Mouse (Mus musculus): ENCODE data around the gene Atf7. TPM values are rescaled to one million over a fixed set of nuclear protein-coding genes. Genes with fewer than 3 reads are reported as not detected.

The Atf7 gene
- total and polyA plus RNA-seq, 3 experiments = 49.9 to 77.6 (median 49.9) TPM

- intact Hi-C loops (cut with DNase I) = loop anchor here (5.0 kb wide), 2 partner anchors 76 to 121 kb away; no protein-coding TSS in a partner anchor
- H3K27ac ChIP-seq = peak overlapping the region; percentile 54
Measured at GRCm38 (mm10) chr15:102546246-102546645, 79.0 kb downstream of the Atf7 start.

GRCm38 (mm10) chr15:102544801-102545200 is 80.5 kb downstream of the Atf7 start:
- intact Hi-C loops (cut with DNase I) = loop anchor here (5.0 kb wide), 2 partner anchors 78 to 122 kb away; no protein-coding TSS in a partner anchor
- 92% methylated on average over 4 of the region's 4 CpGs for WGBS

More at GRCm38 (mm10) chr15:102546246-102546645, 79.0 kb downstream of the Atf7 start:
- TF ChIP-seq POLR2A (IDR thresholded peaks at IDR 0.05; ENCODE audit: insufficient read depth, low read depth, low read length) (no peak), EP300 (IDR thresholded peaks at IDR 0.05; ENCODE audit: insufficient read depth, low read depth, low read length) (no peak), CTCF (IDR thresholded peaks at IDR 0.05) (no peak)
- H3K36me3 ChIP-seq (ENCODE audit: control insufficient read depth, insufficient read depth, low read length) = peaks cover 9% of the 10 kb centered on the region
- no peak overlapping the region for H3K9ac ChIP-seq (ENCODE audit: low read depth, low read length)
- WGBS = 88% methylated on average over 3 of the region's 3 CpGs
- no peaks in the 10 kb centered on the region for H3K79me2 ChIP-seq (replicated peaks; ENCODE audit: control insufficient read depth, insufficient read depth, low read length)
- H3K4me1 ChIP-seq (ENCODE audit: control insufficient read depth, insufficient read depth, low read length) = peaks cover 6% of the 10 kb centered on the region; the same call in 1 of the 2 replicates
- DNase-seq = no peak
- H3K27me3 ChIP-seq (ENCODE audit: control insufficient read depth, insufficient read depth, low read length) = no peaks in the 10 kb centered on the region
- no peak overlapping the region for H3K4me3 ChIP-seq

GRCm38 (mm10) chr15:102533926-102534325 is 91.3 kb downstream of the Atf7 start:
- H3K4me1 ChIP-seq (ENCODE audit: control insufficient read depth, insufficient read depth, low read length) = no peaks in the 10 kb centered on the region
- H3K9ac ChIP-seq (ENCODE audit: low read depth, low read length) = no peak overlapping the region
- TF ChIP-seq EP300 (IDR thresholded peaks at IDR 0.05; ENCODE audit: insufficient read depth, low read depth, low read length) = no peak
- no peak for TF ChIP-seq POLR2A (IDR thresholded peaks at IDR 0.05; ENCODE audit: insufficient read depth, low read depth, low read length)
- no peak for TF ChIP-seq CTCF (IDR thresholded peaks at IDR 0.05)
- no peaks in the 10 kb centered on the region for H3K27me3 ChIP-seq (ENCODE audit: control insufficient read depth, insufficient read depth, low read length)
- H3K36me3 ChIP-seq (ENCODE audit: control insufficient read depth, insufficient read depth, low read length) = peaks cover 17% of the 10 kb centered on the region
- no peak overlapping the region for H3K27ac ChIP-seq
- DNase-seq = no peak
- H3K79me2 ChIP-seq (replicated peaks; ENCODE audit: control insufficient read depth, insufficient read depth, low read length) = no peaks in the 10 kb centered on the region
- 98% methylated on average over 7 of the region's 7 CpGs for WGBS
- intact Hi-C loops (cut with DNase I) = no loop called here
- H3K4me3 ChIP-seq = no peak overlapping the region

More at GRCm38 (mm10) chr15:102544801-102545200, 80.5 kb downstream of the Atf7 start:
- Histone ChIP-seq H3K9ac (ENCODE audit: low read depth, low read length) (no peak overlapping the region), H3K4me3 (no peak overlapping the region), H3K27ac (no peak overlapping the region), H3K27me3 (ENCODE audit: control insufficient read depth, insufficient read depth, low read length) (no peaks in the 10 kb centered on the region), H3K4me1 (ENCODE audit: control insufficient read depth, insufficient read depth, low read length) (peaks cover 6% of the 10 kb centered on the region; the same call in 1 of the 2 replicates), H3K79me2 (replicated peaks; ENCODE audit: control insufficient read depth, insufficient read depth, low read length) (no peaks in the 10 kb centered on the region), H3K36me3 (ENCODE audit: control insufficient read depth, insufficient read depth, low read length) (peaks cover 9% of the 10 kb centered on the region)
- no peak for TF ChIP-seq EP300 (IDR thresholded peaks at IDR 0.05; ENCODE audit: insufficient read depth, low read depth, low read length)
- no peak for TF ChIP-seq CTCF (IDR thresholded peaks at IDR 0.05)
- no peak for TF ChIP-seq POLR2A (IDR thresholded peaks at IDR 0.05; ENCODE audit: insufficient read depth, low read depth, low read length)
- no peak for DNase-seq

GRCm38 (mm10) chr15:102532106-102532900 is 93.0 kb downstream of the Atf7 start:
- H3K27me3 ChIP-seq (ENCODE audit: control insufficient read depth, insufficient read depth, low read length) = no peaks in the 10 kb centered on the region
- H3K27ac ChIP-seq = no peak overlapping the region
- peaks cover 17% of the 10 kb centered on the region for H3K36me3 ChIP-seq (ENCODE audit: control insufficient read depth, insufficient read depth, low read length)
- intact Hi-C loops (cut with DNase I) = no loop called here
- no peak overlapping the region for H3K9ac ChIP-seq (ENCODE audit: low read depth, low read length)
- 89% methylated on average over 3 of the region's 3 CpGs for WGBS
- no peak for DNase-seq
- TF ChIP-seq EP300 (IDR thresholded peaks at IDR 0.05; ENCODE audit: insufficient read depth, low read depth, low read length) (no peak), POLR2A (IDR thresholded peaks at IDR 0.05; ENCODE audit: insufficient read depth, low read depth, low read length) (no peak), CTCF (IDR thresholded peaks at IDR 0.05) (no peak)
- no peaks in the 10 kb centered on the region for H3K79me2 ChIP-seq (replicated peaks; ENCODE audit: control insufficient read depth, insufficient read depth, low read length)
- no peak overlapping the region for H3K4me3 ChIP-seq
- H3K4me1 ChIP-seq (ENCODE audit: control insufficient read depth, insufficient read depth, low read length) = no peaks in the 10 kb centered on the region

DNA sequence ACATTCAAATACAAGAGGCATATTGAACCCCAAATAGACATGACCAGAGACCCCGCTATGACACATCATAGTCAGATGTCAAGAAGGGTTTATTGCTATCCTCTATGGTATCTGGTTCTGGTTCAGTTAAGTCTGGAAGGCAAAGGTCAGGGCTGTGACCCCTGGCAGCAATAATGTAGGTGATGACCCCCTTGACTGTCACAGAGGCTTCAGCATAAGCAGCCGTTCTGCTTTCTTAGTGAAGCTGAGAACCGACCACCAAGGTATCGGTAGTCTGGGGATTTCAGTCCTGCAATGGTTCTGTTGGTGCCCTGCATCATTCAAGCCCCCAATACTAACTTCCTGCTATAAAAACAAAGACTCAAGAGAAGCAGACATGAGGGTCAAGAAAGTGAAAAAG is 93.7 kb downstream of the Atf7 start:
- H3K9ac ChIP-seq (ENCODE audit: low read depth, low read length) = no peak overlapping the region
- H3K36me3 ChIP-seq (ENCODE audit: control insufficient read depth, insufficient read depth, low read length) = peaks cover 17% of the 10 kb centered on the region
- 89% methylated on average over 4 of the region's 4 CpGs for WGBS
- TF ChIP-seq CTCF (IDR thresholded peaks at IDR 0.05) (no peak), EP300 (IDR thresholded peaks at IDR 0.05; ENCODE audit: insufficient read depth, low read depth, low read length) (no peak), POLR2A (IDR thresholded peaks at IDR 0.05; ENCODE audit: insufficient read depth, low read depth, low read length) (no peak)
- no peak for DNase-seq
- H3K27me3 ChIP-seq (ENCODE audit: control insufficient read depth, insufficient read depth, low read length) = no peaks in the 10 kb centered on the region
- no peaks in the 10 kb centered on the region for H3K79me2 ChIP-seq (replicated peaks; ENCODE audit: control insufficient read depth, insufficient read depth, low read length)
- no peak overlapping the region for H3K27ac ChIP-seq
- intact Hi-C loops (cut with DNase I) = no loop called here
- no peaks in the 10 kb centered on the region for H3K4me1 ChIP-seq (ENCODE audit: control insufficient read depth, insufficient read depth, low read length)
- H3K4me3 ChIP-seq = no peak overlapping the region

DNA sequence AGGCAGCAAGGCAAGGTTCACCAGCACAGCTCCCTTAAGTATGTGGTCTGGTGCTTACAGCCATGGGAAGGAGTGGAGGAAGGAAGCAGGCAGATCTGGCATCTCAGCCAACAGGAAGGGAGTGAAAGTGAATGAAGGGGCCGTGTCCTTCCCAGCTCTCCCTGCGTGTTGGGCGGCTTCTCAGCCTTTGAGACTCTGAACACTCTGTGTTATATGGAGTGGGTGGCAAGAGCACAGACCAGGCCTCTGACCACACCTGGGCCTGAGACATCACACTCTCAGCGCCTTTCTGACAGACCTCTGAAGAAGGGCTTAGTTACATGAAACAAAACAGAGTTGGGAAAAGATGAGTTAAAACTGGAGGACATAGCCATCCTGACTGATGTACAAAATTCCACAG is 94.7 kb downstream of the Atf7 start:
- no peaks in the 10 kb centered on the region for H3K79me2 ChIP-seq (replicated peaks; ENCODE audit: control insufficient read depth, insufficient read depth, low read length)
- H3K4me1 ChIP-seq (ENCODE audit: control insufficient read depth, insufficient read depth, low read length) = no peaks in the 10 kb centered on the region
- no peaks in the 10 kb centered on the region for H3K27me3 ChIP-seq (ENCODE audit: control insufficient read depth, insufficient read depth, low read length)
- peaks cover 14% of the 10 kb centered on the region for H3K36me3 ChIP-seq (ENCODE audit: control insufficient read depth, insufficient read depth, low read length)
- DNase-seq = no peak
- intact Hi-C loops (cut with DNase I) = no loop called here
- TF ChIP-seq CTCF (IDR thresholded peaks at IDR 0.05) (no peak), EP300 (IDR thresholded peaks at IDR 0.05; ENCODE audit: insufficient read depth, low read depth, low read length) (no peak), POLR2A (IDR thresholded peaks at IDR 0.05; ENCODE audit: insufficient read depth, low read depth, low read length) (no peak)
- 41% methylated on average over 4 of the region's 4 CpGs for WGBS
- H3K27ac ChIP-seq = no peak overlapping the region
- H3K4me3 ChIP-seq = no peak overlapping the region
- H3K9ac ChIP-seq (ENCODE audit: low read depth, low read length) = no peak overlapping the region

Measured in heart, adult 2 months (tissue).